Mouse (Mus musculus) megakaryocyte, embryonic 14.5 days (primary cell): ENCODE data around the gene Zfp687.

ENCODE experiments used
- FLI1 ChIP-seq: IDR thresholded peaks from 2 replicates; pipeline ENCODE4 v1.6.1; 2012; ENCODE audit warnings: low read length, inconsistent platforms, mixed read lengths
- GATA1 ChIP-seq: IDR thresholded peaks from 3 replicates; pipeline ENCODE4 v1.6.1; 2012; ENCODE audit warnings: mixed read lengths, low read length, inconsistent platforms, borderline replicate concordance

- no peak for TF ChIP-seq GATA1
- TF ChIP-seq FLI1: no peak
Measured at GRCm38 (mm10) chr3:95029953-95030352, 14.7 kb upstream of the Zfp687 start.
